Comparison of ENCODE assay signal across 8 mouse cellular contexts in the genomic region with DNA sequence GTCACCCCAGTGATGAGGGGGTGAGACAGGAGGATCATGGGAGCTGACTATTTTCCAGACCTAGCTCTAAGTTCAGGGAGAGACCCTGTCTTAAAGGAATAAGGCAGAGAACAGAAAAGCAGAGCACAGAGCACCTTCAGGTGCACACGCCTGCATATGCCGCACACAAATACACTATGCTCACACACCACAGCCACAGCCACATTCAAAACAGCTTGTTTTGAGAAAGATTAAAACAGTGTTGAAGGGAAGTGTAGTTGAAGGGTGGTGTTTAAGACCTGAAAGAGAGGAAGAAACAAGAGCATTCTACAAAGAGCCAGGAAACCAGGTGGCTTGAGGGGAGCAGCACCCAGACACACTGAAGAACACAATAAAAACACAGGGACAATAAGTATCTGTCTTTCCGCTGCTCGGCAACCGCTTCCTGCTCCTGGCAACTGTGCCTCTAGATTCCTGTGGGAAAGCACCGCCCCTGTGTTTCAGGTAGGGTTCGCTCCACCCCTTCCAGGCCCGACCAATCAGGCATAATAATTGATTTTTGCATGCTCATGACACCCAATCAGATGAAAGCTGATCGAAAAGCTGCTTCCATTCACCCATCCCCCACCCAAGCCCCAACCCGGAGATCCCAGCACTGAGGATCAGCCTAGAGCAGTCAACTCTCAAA. TPM values are rescaled to one million over a fixed set of nuclear protein-coding genes. Genes with fewer than 3 reads are reported as not detected.
DNase-seq lines count a peak whose midpoint lies in the region; ATAC-seq and TF ChIP-seq lines count a peak whose summit lies in the region.

No protein-coding gene starts in this region.

- H3K4me3 ChIP-seq in embryonic facial prominence, embryonic 10.5 days, result peak overlapping the region; percentile 44
- H3K4me3 ChIP-seq in intestine, postnatal 0 days (ENCODE audit: low read depth, low read length), result peak overlapping the region; percentile 6; the same call in 1 of the 2 replicates
- H3K4me3 ChIP-seq in limb, embryonic 12.5 days (replicated peaks), result peak overlapping the region; percentile 21
- peak overlapping the region; percentile 4; the same call in 1 of the 2 replicates for H3K4me3 ChIP-seq in midbrain, embryonic 13.5 days (replicated peaks)

- no peaks in the 10 kb centered on the region for H3K36me3 ChIP-seq in embryonic facial prominence, embryonic 10.5 days (replicated peaks)
- H3K36me3 ChIP-seq in intestine, postnatal 0 days (ENCODE audit: control insufficient read depth, insufficient read depth), result no peaks in the 10 kb centered on the region
- no peaks in the 10 kb centered on the region for H3K36me3 ChIP-seq in limb, embryonic 12.5 days
- H3K36me3 ChIP-seq in midbrain, embryonic 13.5 days, result no peaks in the 10 kb centered on the region

- H3K9me3 ChIP-seq in embryonic facial prominence, embryonic 10.5 days, result no peaks in the 10 kb centered on the region
- H3K9me3 ChIP-seq in intestine, postnatal 0 days (ENCODE audit: control insufficient read depth), result no peaks in the 10 kb centered on the region
- H3K9me3 ChIP-seq in limb, embryonic 12.5 days, result no peaks in the 10 kb centered on the region
- no peaks in the 10 kb centered on the region for H3K9me3 ChIP-seq in midbrain, embryonic 13.5 days

- peaks cover 46% of the 10 kb centered on the region for H3K4me1 ChIP-seq in embryonic facial prominence, embryonic 10.5 days
- peaks cover 4% of the 10 kb centered on the region; the same call in 1 of the 2 replicates for H3K4me1 ChIP-seq in intestine, postnatal 0 days (replicated peaks; ENCODE audit: control insufficient read depth, insufficient read depth, low read length)
- H3K4me1 ChIP-seq in limb, embryonic 12.5 days (replicated peaks), result peaks cover 29% of the 10 kb centered on the region
- peaks cover 7% of the 10 kb centered on the region for H3K4me1 ChIP-seq in midbrain, embryonic 13.5 days (replicated peaks)

- peak; percentile 64 for ATAC-seq in intestine, postnatal 0 days
- peak; percentile 83 for ATAC-seq in limb, embryonic 12.5 days (ENCODE audit: insufficient number of reproducible peaks, insufficient read depth, low FRiP score, low TSS enrichment, low read depth)
- peak; percentile 76 for ATAC-seq in midbrain, embryonic 13.5 days

- no peak overlapping the region for H3K9ac ChIP-seq in intestine, postnatal 0 days (ENCODE audit: low read depth, low read length)
- no peak overlapping the region for H3K9ac ChIP-seq in limb, embryonic 12.5 days (replicated peaks)
- no peak overlapping the region for H3K9ac ChIP-seq in midbrain, embryonic 13.5 days (replicated peaks)

- H3K27ac ChIP-seq in embryonic facial prominence, embryonic 10.5 days (replicated peaks), result peak overlapping the region; percentile 75
- no peak overlapping the region for H3K27ac ChIP-seq in intestine, postnatal 0 days (ENCODE audit: low read depth, low read length)
- H3K27ac ChIP-seq in limb, embryonic 12.5 days, result peak overlapping the region; percentile 79
- H3K27ac ChIP-seq in midbrain, embryonic 13.5 days, result peak overlapping the region; percentile 65; the same call in 1 of the 2 replicates

- DNase-seq in testis, postnatal 14 days (ENCODE audit: low spot score), result peak; percentile 49
- DNase-seq in testis, postnatal 10 days (ENCODE audit: low spot score), result no peak
- DNase-seq in embryonic facial prominence, embryonic 10.5 days (ENCODE audit: low spot score), result peak; percentile 83
- peak; percentile 86 for DNase-seq in thymus, postnatal 25 days
- DNase-seq in gastrocnemius, adult 18-20 months (ENCODE audit: low spot score), result no peak

- H3K4me2 ChIP-seq in intestine, postnatal 0 days (replicated peaks; ENCODE audit: low read depth), result peak overlapping the region; percentile 37
- peak overlapping the region; percentile 47 for H3K4me2 ChIP-seq in limb, embryonic 12.5 days
- H3K4me2 ChIP-seq in midbrain, embryonic 13.5 days (replicated peaks), result peak overlapping the region; percentile 37

- WGBS in embryonic facial prominence, embryonic 10.5 days, result 15% methylated on average over 10 of the region's 10 CpGs
- WGBS in intestine, postnatal 0 days, result 24% methylated on average over 10 of the region's 10 CpGs
- WGBS in limb, embryonic 12.5 days, result 15% methylated on average over 10 of the region's 10 CpGs
- 20% methylated on average over 10 of the region's 10 CpGs for WGBS in midbrain, embryonic 13.5 days

- TF ChIP-seq CTCF in intestine, postnatal 0 days (IDR thresholded peaks at IDR 0.05; ENCODE audit: low read depth), result no peak

- H3K27me3 ChIP-seq in embryonic facial prominence, embryonic 10.5 days (replicated peaks; ENCODE audit: low read depth, poor library complexity, severe bottlenecking), result no peaks in the 10 kb centered on the region
- no peaks in the 10 kb centered on the region for H3K27me3 ChIP-seq in intestine, postnatal 0 days (replicated peaks; ENCODE audit: control insufficient read depth, insufficient read depth, low read length)
- H3K27me3 ChIP-seq in limb, embryonic 12.5 days, result no peaks in the 10 kb centered on the region
- no peaks in the 10 kb centered on the region; the same call in 1 of the 2 replicates for H3K27me3 ChIP-seq in midbrain, embryonic 13.5 days

RNA-seq across cellular contexts. Expression of a gene that starts 13.0 kb away (rescaled TPM):
- 38.2 and 39.3 TPM in 2 replicates for polyA plus RNA-seq in embryonic facial prominence, embryonic 10.5 days (2016; fragmentation: Nextera tagmentation; extraction: Ambion mirVana)
- 28.7 and 29.3 TPM in 2 replicates for polyA plus RNA-seq in intestine, postnatal 0 days (2015; fragmentation: Nextera tagmentation; extraction: Ambion mirVana)
- 42.0 and 45.8 TPM in 2 replicates for polyA plus RNA-seq in limb, embryonic 12.5 days (2016; fragmentation: Nextera tagmentation; extraction: Ambion mirVana)
- polyA plus RNA-seq in midbrain, embryonic 13.5 days (2015; fragmentation: Nextera tagmentation; extraction: Ambion mirVana), result 5.5 and 7.3 TPM in 2 replicates
- total RNA-seq in gastrocnemius, adult 18-20 months (2021), result 10 to 100 TPM in 1 of 2 experiments, 1 to 10 TPM in 1; 7.6 to 14.3 TPM

Comparison
In these comparisons a context has a peak if more than half of its experiments do, and no peak if none do; other contexts are left out.
1. DNase-seq: peak in testis, postnatal 14 days (single experiment), embryonic facial prominence, embryonic 10.5 days (single experiment) and thymus, postnatal 25 days (single experiment); none in testis, postnatal 10 days (single experiment) and gastrocnemius, adult 18-20 months (single experiment).
2. Peak in every context shown above with its lines, with median percentiles within 50 percentile points of each other: H3K4me3 ChIP-seq, ATAC-seq and H3K4me2 ChIP-seq.